Mouse (Mus musculus): Measurements from ENCODE around the gene Srms.

DNA sequence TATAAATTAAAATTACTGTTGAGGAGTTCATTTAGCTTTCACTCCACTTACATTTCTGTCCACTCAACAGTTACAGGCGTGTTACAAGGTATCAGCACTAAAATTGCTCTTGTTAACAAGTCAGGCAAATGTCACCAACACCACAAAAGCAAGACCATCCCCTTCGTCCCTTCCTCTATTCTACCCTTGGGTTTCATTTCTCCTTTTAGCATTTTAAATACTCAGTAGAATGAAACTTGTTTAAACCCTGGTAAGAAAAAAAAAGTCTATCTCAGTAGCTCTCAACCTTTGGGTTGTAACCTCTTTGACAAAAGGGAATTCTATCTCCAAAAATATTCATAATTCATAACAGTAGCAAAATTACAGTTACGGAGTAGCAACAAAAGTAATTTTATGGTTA, 19.9 kb downstream of the Srms start:
- no peak for TF ChIP-seq POLR2A (IDR thresholded peaks at IDR 0.05; ENCODE audit: borderline replicate concordance, control insufficient read depth, low read depth, low read length)
- TF ChIP-seq CTCF (IDR thresholded peaks at IDR 0.05; ENCODE audit: control insufficient read depth, insufficient read depth, low read length), result no peak

Data from bone marrow, adult 2 months (tissue).